Mouse (Mus musculus) layer of hippocampus, adult 2 months (tissue): ENCODE measurements at regions not wholly inside any gene's neighbourhood (a gene's known extent, or its start where the extent isn't known, plus 50 kb on each side); places are given as distances from the start of the nearest gene placed in this dataset.

Experiments used
- DNase-seq, 2 experiments: peaks; one replicate each; pipeline ENCODE4 v3.0.0; 2022; ENCODE audit warnings: low spot score in 2 of 2
- H3K27ac ChIP-seq: fragments of 200-600 bp; 2 replicates; pipeline ENCODE4 v1.8.1; 2022
- H3K4me3 ChIP-seq: fragments of 200-600 bp; 2 replicates; pipeline ENCODE4 v1.8.1; 2022; ENCODE audit warnings: mild to moderate bottlenecking
- CTCF ChIP-seq: fragments of 200-600 bp; conservative IDR thresholded peaks from 2 replicates; pipeline ENCODE4 v1.8.1; 2022; ENCODE audit warnings: antibody characterized with exemption, mild to moderate bottlenecking, moderate library complexity

- Histone ChIP-seq H3K27ac (no peak overlapping the region), H3K4me3 (no peak overlapping the region)
- no peak for DNase-seq
- no peak for TF ChIP-seq CTCF
These were observed 219.8 kb downstream of the Tex36 start for GRCm38 (mm10) chr7:133382032-133382712.

DNA sequence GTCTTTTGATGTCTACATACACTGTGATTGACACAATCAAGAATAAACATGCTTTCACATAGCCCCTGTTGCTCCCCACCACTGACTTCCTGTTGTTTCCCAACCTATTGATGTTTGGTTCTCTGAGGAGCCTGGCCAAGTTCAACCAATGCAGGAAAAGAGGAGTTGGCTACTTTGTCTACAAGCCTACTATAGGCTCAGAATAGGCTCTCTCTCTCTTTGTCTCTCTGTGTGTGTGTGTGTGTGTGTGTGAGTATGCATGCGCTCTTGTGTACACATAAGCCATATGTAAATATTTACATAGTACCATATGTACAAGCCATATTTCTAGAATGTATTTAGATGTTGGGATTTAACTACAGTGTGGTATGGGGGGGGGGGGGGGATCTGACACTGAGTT, 222.6 kb downstream of the Tex36 start:
- TF ChIP-seq CTCF: no peak
- no peak overlapping the region for H3K4me3 ChIP-seq
- no peak for DNase-seq
- no peak overlapping the region for H3K27ac ChIP-seq

DNA sequence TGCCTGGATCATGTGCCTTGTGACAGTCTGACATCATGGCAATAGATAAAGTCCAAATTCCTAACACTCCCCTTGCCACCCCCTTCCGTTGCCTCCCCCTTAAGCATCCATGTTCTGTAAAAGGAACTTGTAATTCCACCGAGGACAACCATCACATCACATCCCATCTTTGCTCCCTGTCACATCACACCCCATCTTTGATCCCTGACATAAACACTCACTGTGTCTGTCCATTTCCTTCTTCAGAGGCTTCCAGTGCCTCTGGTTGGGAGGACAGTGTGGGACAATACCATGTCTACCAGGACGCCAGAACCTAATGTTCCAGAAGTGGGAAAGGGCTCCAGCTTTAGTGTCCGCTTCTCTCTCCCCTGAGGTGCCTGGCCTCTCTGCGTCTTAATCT, 223.6 kb downstream of the Tex36 start:
- no peak for DNase-seq
- no peak overlapping the region for H3K27ac ChIP-seq
- TF ChIP-seq CTCF: no peak
- no peak overlapping the region for H3K4me3 ChIP-seq

- no peak for TF ChIP-seq CTCF
- no peak for DNase-seq
- H3K27ac ChIP-seq: no peak overlapping the region
These were observed 225.0 kb downstream of the Tex36 start for GRCm38 (mm10) chr7:133376833-133377484.

GRCm38 (mm10) chr7:133372695-133373094, 229.3 kb downstream of the Tex36 start:
- Histone ChIP-seq H3K27ac (no peak overlapping the region), H3K4me3 (no peak overlapping the region)
- TF ChIP-seq CTCF: no peak
- DNase-seq: no peak

More at GRCm38 (mm10) chr7:133376833-133377484, 225.0 kb downstream of the Tex36 start:
- H3K4me3 ChIP-seq: no peak overlapping the region

DNA sequence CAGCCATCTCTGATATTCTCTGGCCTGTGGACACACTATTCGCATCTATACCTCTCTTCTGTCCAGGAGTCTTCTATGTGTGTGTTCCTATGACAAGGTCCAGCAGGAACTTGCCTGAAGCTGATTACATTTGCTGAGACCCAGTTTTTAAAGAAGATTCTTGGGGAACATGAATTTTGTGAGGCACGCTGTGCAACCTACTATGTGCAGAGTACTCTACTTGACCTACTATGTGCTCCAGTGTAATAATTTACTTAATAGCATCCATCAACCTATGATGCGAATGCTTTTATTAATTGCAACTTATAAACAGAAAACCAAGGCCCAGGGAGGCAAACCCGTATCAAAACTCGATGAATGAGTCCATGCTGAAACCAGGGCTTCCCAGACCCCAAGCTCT, 231.4 kb downstream of the Tex36 start:
- no peak overlapping the region for H3K27ac ChIP-seq
- H3K4me3 ChIP-seq: no peak overlapping the region
- DNase-seq: no peak
- no peak for TF ChIP-seq CTCF

DNA sequence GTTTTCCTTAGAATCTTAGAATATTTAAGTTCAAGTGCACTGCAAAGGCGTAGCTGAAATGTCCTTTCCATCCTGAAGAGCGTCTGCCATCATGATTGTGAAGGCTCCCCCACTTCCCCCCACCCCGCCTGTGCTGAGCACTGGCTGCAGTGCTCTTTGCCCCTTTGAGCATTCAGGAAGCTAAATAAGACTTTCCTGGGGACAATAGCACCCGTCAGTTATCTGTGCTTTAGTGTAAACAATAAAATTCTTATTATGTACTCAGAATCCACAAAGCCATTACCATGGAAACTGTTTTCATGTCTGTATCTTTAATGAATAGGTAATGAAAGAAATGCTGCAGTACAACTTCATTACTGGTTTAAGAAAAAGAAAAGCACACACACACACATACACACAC, 237.4 kb downstream of the Tex36 start:
- no peak for DNase-seq
- TF ChIP-seq CTCF: no peak
- Histone ChIP-seq H3K4me3 (no peak overlapping the region), H3K27ac (no peak overlapping the region)

DNA sequence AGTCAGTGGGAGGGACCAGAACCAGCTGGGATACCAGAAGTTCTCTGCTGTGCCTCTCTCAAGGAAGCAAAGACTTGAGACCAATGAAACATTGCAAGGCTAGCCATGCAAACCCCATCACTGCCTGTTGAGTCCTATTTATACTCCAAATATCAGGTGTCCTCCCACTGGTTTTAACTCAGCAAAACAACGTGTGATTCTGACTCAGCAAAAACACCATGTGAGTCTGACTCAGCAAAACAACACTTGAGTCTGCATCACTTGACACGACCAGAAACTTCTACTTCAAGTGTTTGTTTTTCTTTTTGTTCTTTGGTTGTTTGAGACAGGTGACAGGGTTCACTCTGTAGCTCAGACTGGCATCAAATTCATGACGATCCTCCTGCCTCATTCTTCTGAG, 204.6 kb upstream of the Ctbp2 start:
- Histone ChIP-seq H3K4me3 (no peak overlapping the region), H3K27ac (no peak overlapping the region)
- no peak for TF ChIP-seq CTCF
- DNase-seq: no peak

DNA sequence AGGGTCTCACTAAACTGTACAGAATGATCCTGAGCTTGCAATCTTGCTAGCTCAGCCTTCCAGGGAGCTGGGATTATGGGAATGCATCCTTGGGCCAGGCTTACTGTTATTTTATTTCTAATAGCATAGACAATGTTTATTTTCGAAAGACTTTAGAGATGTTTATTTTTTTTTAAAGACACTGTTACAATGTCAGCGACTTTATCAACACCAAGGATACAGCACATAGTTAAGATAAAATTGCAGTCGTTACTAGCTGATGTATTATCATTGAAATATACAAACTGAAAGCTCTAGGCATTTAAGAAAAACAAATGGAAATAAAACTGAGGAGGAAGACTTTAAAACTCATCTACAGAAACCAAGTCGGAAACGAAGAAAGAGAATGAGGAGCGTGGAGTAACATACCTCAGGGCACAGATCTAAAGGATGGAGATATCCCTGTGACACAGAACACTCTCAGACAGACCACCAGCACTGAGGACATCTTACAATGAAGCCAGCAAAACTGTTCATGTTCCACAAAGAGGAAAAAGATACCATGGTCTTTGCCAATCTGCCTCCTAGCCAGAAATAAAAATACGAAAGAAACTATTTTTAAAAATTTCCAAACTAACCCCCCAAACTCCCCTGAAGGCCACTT, 201.5 kb upstream of the Ctbp2 start:
- no peak overlapping the region for H3K27ac ChIP-seq
- no peak for TF ChIP-seq CTCF
- no peak for DNase-seq
- H3K4me3 ChIP-seq: no peak overlapping the region

GRCm38 (mm10) chr7:133323955-133324354, 199.8 kb upstream of the Ctbp2 start:
- Histone ChIP-seq H3K4me3 (no peak overlapping the region), H3K27ac (no peak overlapping the region)
- no peak for DNase-seq
- TF ChIP-seq CTCF: peak; percentile 57

DNA sequence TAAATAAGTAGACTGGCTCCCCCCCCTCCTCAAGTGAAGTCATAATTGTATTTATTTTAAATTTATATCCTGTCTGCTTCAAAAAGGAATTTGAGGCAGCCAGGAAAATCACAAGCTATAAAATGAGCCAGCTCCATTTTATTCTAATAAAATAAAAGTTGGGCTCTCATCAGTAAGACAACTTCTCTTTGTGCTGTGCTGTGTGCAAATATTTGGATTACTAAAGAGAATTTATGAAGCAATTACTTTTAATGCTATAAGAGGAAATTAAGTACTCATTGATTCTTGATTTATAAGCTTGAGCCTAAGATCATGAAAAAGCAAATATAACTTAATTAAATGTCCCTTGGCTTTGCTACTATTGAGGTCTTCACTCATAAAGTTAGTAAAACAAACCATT, 193.4 kb upstream of the Ctbp2 start:
- Histone ChIP-seq H3K27ac (no peak overlapping the region), H3K4me3 (no peak overlapping the region)
- no peak for TF ChIP-seq CTCF
- no peak for DNase-seq

- H3K27ac ChIP-seq: no peak overlapping the region
- no peak overlapping the region for H3K4me3 ChIP-seq
- TF ChIP-seq CTCF: no peak
- DNase-seq: no peak
These were observed 192.7 kb upstream of the Ctbp2 start for GRCm38 (mm10) chr7:133316701-133317475.

DNA sequence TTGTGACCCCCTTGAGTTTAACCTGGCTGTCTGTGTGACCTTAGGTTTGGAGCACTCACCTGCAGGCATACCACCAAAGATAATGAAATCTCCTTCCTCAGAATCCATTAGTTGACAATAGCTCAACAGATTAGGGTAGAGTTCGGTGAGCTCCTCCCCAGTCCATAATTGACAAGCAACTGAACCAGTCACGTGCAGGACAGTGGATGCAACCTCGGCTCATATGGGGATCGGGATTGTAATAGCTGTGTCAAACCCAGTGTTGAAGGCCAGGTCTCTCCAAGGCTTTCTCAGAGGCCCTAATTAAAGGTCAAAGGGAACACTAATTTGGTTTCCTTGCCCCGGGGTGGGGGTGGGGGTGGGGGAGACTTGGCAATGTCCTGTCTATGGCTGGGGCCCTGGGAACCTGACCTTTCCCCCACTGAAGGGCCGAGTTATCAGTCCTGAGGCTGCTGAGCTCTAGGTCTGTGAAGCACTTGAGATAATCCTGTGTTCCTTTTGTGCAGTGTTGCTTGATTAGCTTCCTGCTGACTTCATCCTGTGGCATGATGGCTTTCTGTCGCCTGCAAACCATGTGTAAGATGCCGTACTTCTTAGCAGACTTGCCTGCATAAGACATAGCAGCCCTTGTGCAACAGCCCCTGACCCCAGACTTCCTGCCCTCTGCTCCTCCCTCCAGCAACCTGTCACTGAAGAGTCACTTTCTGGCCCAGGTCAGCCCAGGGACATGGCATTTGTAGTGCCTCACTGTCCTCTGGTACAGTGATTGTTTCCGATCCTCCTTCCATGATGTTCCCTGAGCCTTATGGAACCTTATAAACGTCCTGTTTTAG, 191.3 kb upstream of the Ctbp2 start:
- no peak overlapping the region for H3K27ac ChIP-seq

More for the DNA sequence above, 191.3 kb upstream of the Ctbp2 start:
- DNase-seq: no peak
- H3K4me3 ChIP-seq: no peak overlapping the region
- no peak for TF ChIP-seq CTCF
